Mouse (Mus musculus) E14TG2a.4 (cell line): ENCODE data around the gene Pfkm.

Source experiments
- CTCF ChIP-seq: conservative IDR thresholded peaks from 2 replicates; pipeline ENCODE4 v1.5.1; 2014; ENCODE audit warnings: low read length
- POU5F1 ChIP-seq: IDR thresholded peaks from 2 replicates; pipeline ENCODE4 v1.6.1; 2014; ENCODE audit warnings: low read length, borderline replicate concordance

DNA sequence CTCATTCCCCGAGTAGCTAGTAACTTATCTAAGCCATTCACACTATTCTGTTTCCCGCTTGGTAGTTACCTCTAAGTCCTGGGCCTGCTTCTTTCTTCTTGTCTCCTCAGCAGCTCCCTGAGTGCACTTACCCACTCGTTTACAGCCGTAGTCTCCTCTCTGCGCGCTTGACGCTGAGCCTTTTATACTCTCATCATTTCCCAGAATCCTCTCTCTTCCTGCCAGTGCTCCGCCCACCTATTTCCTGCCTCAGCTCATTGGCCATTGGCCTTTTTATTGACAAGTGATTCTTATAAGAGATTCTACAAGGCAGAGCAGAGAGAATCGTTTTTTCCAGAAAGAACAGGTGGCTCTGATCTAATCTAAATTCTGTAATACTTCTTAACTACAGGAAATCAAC, 6.1 kb downstream of the Pfkm start:
- TF ChIP-seq POU5F1 (no peak), CTCF (no peak)
